Mouse (Mus musculus) liver, embryonic 16.5 days (tissue): ENCODE measurements around the gene Ackr3. TPM values are rescaled to one million over a fixed set of nuclear protein-coding genes. Genes with fewer than 3 reads are reported as not detected.

Experiments used
- ATAC-seq: fragments of 200-750 bp; cut with Nextera tagmentation; 2 replicates; pipeline ENCODE4 v1.8.0; 2017; ENCODE audit warnings: low read depth, mild to moderate bottlenecking, moderate number of reproducible peaks, moderate library complexity
- H3K27ac ChIP-seq: fragments of 300-500 bp; sonication (generic); 2 replicates; pipeline ENCODE4 v1.5.1; 2014; ENCODE audit warnings: mild to moderate bottlenecking, low read length
- H3K27me3 ChIP-seq: fragments of 300-500 bp; sonication (generic); 2 replicates; pipeline ENCODE4 v1.6.1; 2014; ENCODE audit warnings: low read depth, low read length, mixed read lengths; ENCODE audit not compliant: control insufficient read depth, insufficient read depth
- H3K36me3 ChIP-seq: fragments of 300-500 bp; sonication (generic); 2 replicates; pipeline ENCODE4 v1.6.1; 2014; ENCODE audit warnings: mild to moderate bottlenecking; ENCODE audit not compliant: control insufficient read depth, insufficient read depth
- H3K4me1 ChIP-seq: fragments of 300-500 bp; sonication (generic); 2 replicates; pipeline ENCODE4 v1.6.1; 2014; ENCODE audit warnings: low read depth, low read length, mixed read lengths; ENCODE audit not compliant: control insufficient read depth
- H3K4me2 ChIP-seq: fragments of 300-500 bp; sonication (generic); 2 replicates; pipeline ENCODE4 v1.6.1; 2014; ENCODE audit warnings: low read depth, low read length, mixed read lengths
- H3K4me3 ChIP-seq: fragments of 300-500 bp; sonication (generic); 2 replicates; pipeline ENCODE4 v1.5.1; 2014; ENCODE audit warnings: low read depth, mild to moderate bottlenecking, low read length
- H3K9ac ChIP-seq: fragments of 300-500 bp; sonication (generic); 2 replicates; pipeline ENCODE4 v1.6.1; 2014; ENCODE audit warnings: low read depth, low read length
- H3K9me3 ChIP-seq: fragments of 300-500 bp; sonication (generic); replicated peaks from 2 replicates; pipeline ENCODE4 v1.6.1; 2016; ENCODE audit warnings: low read length; ENCODE audit not compliant: control insufficient read depth
- WGBS: fragments of 180-500 bp; shearing (Covaris S2); extraction: QIAGEN DNeasy Blood & Tissue Kit; methylation state at CpG from one replicate; pipeline ENCODE4 v1.1.7; 2014; ENCODE audit not compliant: insufficient replicate concordance; 5-methylcytosine and 5-hydroxymethylcytosine counted together
- polyA plus RNA-seq: library from polyadenylated mRNA; unstranded; fragments of >200 nt; fragmentation: Nextera tagmentation; extraction: Ambion mirVana; gene quantifications from 2 replicates; pipeline ENCODE4 v1.2.1, GENCODE M21; 2015

Gene Ackr3
- polyA plus RNA-seq, 1 experiment from 2014 or later = 1.4 TPM

DNA sequence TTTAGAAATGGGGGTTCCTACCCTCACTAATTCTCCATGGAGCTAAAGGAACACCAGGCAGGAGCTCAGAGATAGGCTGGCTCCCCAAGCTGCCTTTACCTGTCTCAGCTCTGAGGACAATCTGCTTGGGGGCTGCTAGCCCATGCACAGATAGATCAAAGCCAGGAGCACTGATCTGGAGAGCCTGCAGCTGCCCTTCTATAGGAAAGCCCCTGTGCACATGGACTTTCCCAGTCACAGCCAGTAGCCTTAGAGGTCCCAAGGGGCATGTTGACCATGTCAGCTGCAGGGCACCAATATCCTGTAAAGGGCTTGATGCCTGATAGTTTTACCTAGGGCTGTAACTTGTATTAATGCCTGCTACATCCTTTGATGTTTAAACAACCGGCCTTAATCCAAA lies 12.6 kb downstream of the Ackr3 start:
- no peak for ATAC-seq
- H3K27me3 ChIP-seq = no peaks in the 10 kb centered on the region
- H3K4me3 ChIP-seq = no peak overlapping the region
- H3K9me3 ChIP-seq = no peaks in the 10 kb centered on the region
- H3K27ac ChIP-seq = no peak overlapping the region
- no peak overlapping the region for H3K9ac ChIP-seq
- H3K36me3 ChIP-seq = no peaks in the 10 kb centered on the region
- H3K4me1 ChIP-seq = no peaks in the 10 kb centered on the region
- WGBS = 41% methylated on average over 1 of the region's 1 CpGs
- H3K4me2 ChIP-seq = no peak overlapping the region

DNA sequence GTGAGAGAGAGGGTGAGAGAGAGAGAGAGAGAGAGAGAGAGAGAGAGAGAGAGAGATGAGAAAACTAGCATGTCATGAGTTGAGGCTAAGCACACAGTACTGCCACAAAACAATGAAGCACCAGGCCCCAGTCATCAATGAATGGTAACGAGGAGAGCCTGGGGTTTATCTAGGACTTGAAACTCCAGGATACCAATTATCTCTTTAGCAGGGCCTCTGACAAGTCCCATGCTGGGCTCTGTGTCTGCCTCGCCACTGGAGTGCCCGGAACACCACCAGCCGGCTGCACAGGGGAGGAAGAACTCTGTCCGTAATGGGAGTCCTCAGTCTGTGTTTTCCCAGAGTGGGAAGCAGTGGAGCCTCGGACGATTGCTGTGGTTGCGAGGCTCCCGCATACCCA lies 16.5 kb downstream of the Ackr3 start:
- H3K27ac ChIP-seq = no peak overlapping the region
- no peak overlapping the region for H3K4me2 ChIP-seq
- WGBS = 48% methylated on average over 9 of the region's 9 CpGs
- H3K36me3 ChIP-seq = no peaks in the 10 kb centered on the region
- H3K4me3 ChIP-seq = no peak overlapping the region
- no peaks in the 10 kb centered on the region for H3K27me3 ChIP-seq
- H3K4me1 ChIP-seq = no peaks in the 10 kb centered on the region
- H3K9ac ChIP-seq = no peak overlapping the region
- no peaks in the 10 kb centered on the region for H3K9me3 ChIP-seq
- ATAC-seq = no peak

DNA sequence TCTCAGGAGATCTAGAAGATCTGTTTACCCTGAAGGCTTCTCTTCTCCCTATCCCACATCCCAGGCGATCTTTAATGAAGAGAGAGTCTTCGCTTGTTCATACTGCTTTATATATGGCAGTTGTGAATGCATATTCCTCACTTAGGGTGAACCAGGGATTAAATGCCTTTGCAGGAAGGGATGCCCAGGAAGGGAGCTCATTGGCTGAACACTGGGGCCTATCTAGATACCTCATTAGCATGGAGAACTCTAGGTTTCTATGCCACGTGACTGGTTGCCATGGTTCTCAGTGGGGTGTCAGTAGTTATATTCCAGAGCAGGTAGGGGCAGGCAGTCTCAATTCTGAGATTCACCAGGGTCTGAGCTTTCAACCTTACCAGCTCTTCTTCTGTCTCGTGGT lies 17.1 kb downstream of the Ackr3 start:
- no peak overlapping the region for H3K4me3 ChIP-seq

DNA sequence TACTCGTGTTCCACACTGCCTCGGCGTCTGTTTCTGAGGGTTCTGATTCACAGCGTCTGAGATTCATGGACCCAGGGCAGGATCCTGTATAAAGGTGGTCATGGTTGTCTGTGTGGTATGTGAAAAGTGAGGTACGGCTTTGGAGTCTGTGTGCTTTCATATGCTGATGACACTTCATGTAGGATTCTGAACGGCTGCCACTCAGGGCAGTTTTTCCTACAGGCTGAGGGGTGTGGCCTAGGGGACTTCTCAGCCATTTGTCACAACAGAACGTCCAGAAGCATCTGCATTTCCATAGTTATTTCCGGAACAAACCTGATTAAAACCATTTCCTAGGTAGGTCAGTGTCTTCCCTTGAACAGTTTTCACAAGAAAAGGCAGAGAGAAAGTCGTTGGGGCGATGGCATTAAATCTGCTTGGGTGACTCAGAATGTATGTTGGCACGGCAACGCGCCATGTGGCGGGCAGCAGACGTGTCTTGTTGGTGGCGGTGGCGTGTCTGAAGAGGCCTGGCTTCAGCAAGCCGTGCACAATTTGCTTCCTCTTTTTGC lies 18.1 kb downstream of the Ackr3 start:
- Histone ChIP-seq H3K27me3 (no peaks in the 10 kb centered on the region), H3K36me3 (no peaks in the 10 kb centered on the region), H3K4me1 (no peaks in the 10 kb centered on the region), H3K9me3 (no peaks in the 10 kb centered on the region), H3K4me2 (no peak overlapping the region), H3K9ac (no peak overlapping the region), H3K27ac (no peak overlapping the region), H3K4me3 (no peak overlapping the region)
- no peak for ATAC-seq
- 50% methylated on average over 18 of the region's 18 CpGs for WGBS

More for the DNA sequence above, 17.1 kb downstream of the Ackr3 start:
- Histone ChIP-seq H3K27me3 (no peaks in the 10 kb centered on the region), H3K27ac (no peak overlapping the region), H3K9me3 (no peaks in the 10 kb centered on the region), H3K4me2 (no peak overlapping the region), H3K36me3 (no peaks in the 10 kb centered on the region), H3K9ac (no peak overlapping the region), H3K4me1 (no peaks in the 10 kb centered on the region)
- WGBS = 64% methylated on average over 4 of the region's 4 CpGs
- no peak for ATAC-seq

DNA sequence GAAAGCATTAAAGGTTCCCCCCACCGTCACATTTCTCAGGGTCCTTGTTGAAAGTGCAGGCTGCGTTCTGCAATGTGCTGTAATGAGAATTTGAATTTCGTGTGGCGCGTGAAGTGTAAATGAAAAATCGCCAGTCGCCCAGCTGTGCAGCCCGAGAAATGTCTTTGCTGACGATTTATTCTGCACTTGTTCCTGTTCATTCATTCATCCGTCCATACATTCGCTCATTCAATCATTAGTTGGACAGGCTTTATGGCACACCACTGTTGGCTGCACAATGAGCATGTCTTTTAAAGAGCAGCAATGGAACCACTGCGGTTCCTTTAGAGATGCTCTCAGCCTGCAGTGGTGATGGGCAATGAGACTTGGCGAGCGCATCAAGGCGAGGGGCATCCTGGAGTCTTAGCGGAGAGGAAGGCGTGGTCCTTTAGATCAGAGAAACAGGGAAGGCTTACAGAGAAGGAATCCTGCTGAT lies 18.7 kb downstream of the Ackr3 start:
- Histone ChIP-seq H3K27me3 (no peaks in the 10 kb centered on the region), H3K4me1 (no peaks in the 10 kb centered on the region), H3K27ac (no peak overlapping the region), H3K4me3 (no peak overlapping the region), H3K36me3 (no peaks in the 10 kb centered on the region), H3K9me3 (no peaks in the 10 kb centered on the region), H3K4me2 (no peak overlapping the region), H3K9ac (no peak overlapping the region)
- 71% methylated on average over 17 of the region's 17 CpGs for WGBS
- no peak for ATAC-seq

DNA sequence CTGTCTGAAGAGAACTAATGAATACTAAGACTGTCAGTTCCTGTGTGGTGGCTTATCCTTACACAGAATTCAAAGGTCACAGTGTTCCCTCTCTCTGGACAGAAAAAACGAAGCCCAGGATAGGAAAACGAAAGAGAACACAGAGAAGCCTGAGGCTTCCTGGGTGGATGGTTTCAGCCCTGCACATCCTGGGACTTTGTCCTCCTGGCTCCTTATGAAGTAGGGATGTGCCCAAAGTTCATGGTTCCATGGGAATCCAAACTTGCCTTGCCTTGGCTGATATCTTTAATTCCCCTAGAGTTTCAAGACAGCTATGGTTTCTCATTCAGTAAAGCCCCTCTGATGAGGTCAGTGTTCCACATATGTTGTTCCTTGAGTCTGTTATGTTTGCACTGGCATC lies 19.2 kb downstream of the Ackr3 start:
- 54% methylated on average over 2 of the region's 2 CpGs for WGBS
- Histone ChIP-seq H3K4me1 (no peaks in the 10 kb centered on the region), H3K36me3 (no peaks in the 10 kb centered on the region), H3K27me3 (no peaks in the 10 kb centered on the region), H3K4me3 (no peak overlapping the region), H3K27ac (no peak overlapping the region), H3K9me3 (no peaks in the 10 kb centered on the region), H3K9ac (no peak overlapping the region), H3K4me2 (no peak overlapping the region)
- no peak for ATAC-seq

DNA sequence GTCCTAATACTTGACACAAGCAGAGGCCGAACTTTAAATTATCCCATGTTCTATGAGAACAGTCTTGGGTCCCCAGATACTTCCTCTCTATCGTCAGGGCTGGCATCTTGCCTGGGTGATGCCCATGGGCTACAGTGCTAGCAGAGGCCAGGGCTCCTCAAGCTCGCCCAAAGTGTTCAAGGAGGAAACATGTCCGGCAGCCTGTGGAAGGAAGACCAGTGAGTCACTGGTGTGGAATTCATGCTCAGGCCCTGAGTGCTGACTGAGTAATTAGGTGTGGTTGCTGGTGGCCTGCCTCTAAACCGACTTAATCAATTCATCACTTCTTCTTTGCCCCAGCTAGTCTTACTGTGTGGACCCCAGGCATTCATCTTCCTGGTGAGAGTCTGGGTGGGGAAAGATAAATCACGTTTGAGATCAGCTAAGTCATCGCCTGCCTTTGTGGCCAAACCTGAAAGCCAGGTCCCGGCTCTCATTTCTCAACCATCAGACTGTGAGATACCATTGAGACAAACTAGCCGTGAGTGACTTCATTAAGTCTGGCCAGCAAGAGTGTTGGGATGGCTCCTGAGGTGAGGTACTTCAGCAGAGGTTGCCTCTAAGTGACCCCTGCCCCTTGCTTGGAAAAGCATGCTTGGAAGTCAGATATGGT lies 21.9 kb downstream of the Ackr3 start:
- Histone ChIP-seq H3K27me3 (no peaks in the 10 kb centered on the region), H3K27ac (no peak overlapping the region), H3K9me3 (no peaks in the 10 kb centered on the region), H3K4me3 (no peak overlapping the region), H3K4me1 (no peaks in the 10 kb centered on the region), H3K4me2 (no peak overlapping the region), H3K36me3 (no peaks in the 10 kb centered on the region), H3K9ac (no peak overlapping the region)
- WGBS = 27% methylated on average over 9 of the region's 9 CpGs
- ATAC-seq = no peak

DNA sequence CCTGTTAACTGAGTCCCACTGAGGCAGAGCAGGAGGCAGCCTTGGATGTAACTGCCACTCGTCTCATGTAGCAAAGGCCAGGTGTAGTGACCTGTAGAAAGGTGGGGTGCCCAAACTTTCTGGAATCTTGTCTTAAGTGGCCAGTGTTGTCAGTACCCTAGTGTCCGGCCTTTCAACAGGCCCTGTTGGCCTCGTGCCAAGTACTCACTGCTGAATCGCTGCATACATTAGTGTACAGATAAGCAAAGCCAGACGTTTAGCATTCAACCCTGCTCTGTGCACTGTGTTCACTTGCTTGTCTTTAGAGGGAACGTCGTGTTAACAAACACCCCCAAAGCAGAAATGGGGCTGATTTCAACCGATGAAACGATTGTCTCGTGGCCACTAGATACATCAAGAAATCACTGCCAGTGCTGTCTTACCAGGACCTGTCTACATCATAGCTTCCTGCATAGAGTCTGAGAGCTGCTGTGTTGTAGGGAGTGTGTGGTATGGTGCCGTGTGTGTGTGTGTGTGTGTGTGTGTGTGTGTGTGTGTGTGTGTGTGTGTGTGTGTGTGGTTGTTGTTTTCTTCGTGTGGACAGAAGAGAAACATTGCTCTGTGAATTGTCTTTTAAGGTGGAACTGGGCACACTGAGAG lies 24.0 kb downstream of the Ackr3 start:
- H3K27ac ChIP-seq = no peak overlapping the region
- no peaks in the 10 kb centered on the region for H3K4me1 ChIP-seq
- WGBS = 35% methylated on average over 12 of the region's 12 CpGs
- H3K27me3 ChIP-seq = no peaks in the 10 kb centered on the region
- no peak overlapping the region for H3K4me3 ChIP-seq
- no peak for ATAC-seq
- H3K9me3 ChIP-seq = no peaks in the 10 kb centered on the region
- no peak overlapping the region for H3K9ac ChIP-seq
- no peaks in the 10 kb centered on the region for H3K36me3 ChIP-seq
- H3K4me2 ChIP-seq = no peak overlapping the region

DNA sequence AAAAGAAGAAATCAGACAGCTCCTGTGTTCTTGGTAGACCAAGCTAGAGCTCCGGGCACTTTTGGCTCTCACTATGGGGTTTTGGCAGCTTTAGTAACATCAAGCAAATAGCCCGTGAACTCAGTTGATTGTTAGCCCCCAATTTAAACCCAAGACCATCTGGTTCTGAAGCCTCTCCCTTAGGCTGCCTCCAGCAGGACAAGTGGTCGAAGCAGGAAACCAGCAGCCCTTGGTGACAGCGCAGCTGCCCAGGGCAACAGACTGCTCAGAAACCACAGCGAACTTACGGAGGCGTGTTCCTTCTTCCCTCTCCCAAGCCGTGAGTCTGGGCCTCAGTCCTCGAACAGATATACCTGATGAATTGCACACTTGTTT lies 24.5 kb downstream of the Ackr3 start:
- Histone ChIP-seq H3K4me2 (no peak overlapping the region), H3K27me3 (no peaks in the 10 kb centered on the region; the same call in 1 of the 2 replicates), H3K36me3 (no peaks in the 10 kb centered on the region), H3K9me3 (no peaks in the 10 kb centered on the region), H3K4me1 (no peaks in the 10 kb centered on the region), H3K4me3 (no peak overlapping the region), H3K27ac (no peak overlapping the region), H3K9ac (no peak overlapping the region)
- ATAC-seq = no peak
- WGBS = 13% methylated on average over 9 of the region's 9 CpGs
